Mouse (Mus musculus): ENCODE results near the gene Srebf2.

DNA sequence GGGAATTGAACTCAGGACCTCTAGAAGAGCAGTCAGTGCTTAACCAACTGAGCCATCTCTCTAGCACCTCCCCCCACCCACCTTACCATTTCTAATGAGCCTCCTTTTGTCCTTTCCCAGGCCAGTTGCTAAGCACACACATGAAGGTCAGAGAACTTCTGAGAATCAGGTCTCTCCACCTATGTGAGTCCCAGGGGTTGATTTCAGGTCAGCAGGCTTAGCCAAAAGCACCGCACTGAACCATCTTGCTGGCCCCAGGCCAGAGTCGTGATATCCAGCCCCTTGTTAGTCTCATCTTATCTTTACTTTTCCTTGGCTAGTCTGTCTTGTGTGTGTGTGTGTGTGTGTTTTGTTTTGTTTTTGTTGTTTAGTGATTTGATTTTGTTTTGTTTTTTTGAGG is 1.6 kb upstream of the Srebf2 start:
- no peak for TF ChIP-seq CTCF (IDR thresholded peaks at IDR 0.05; ENCODE audit: insufficient read depth, low read depth, low read length)
- TF ChIP-seq POLR2A (IDR thresholded peaks at IDR 0.05; ENCODE audit: insufficient read depth, low read depth, low read length) = no peak
